Mouse (Mus musculus): ENCODE results near the gene Tmem14a. TPM values are rescaled to one million over a fixed set of nuclear protein-coding genes. Genes with fewer than 3 reads are reported as not detected.
"Not testable (repeated sequence)": the region's sequence is repeated elsewhere in the genome, so short reads cannot be mapped to it uniquely, and the experiment has no call there.

Gene Tmem14a
- polyA plus RNA-seq, 1 experiment = 11.3 TPM

GRCm38 (mm10) chr1:21255625-21256345 is 37.4 kb downstream of the Tmem14a start:
- no peak for DNase-seq (ENCODE audit: low read depth)
- TF ChIP-seq POLR2A (IDR thresholded peaks at IDR 0.05; ENCODE audit: borderline replicate concordance, extremely low read depth, insufficient read depth, insufficient read length, poor library complexity, severe bottlenecking) (no peak), CTCF (IDR thresholded peaks at IDR 0.05; ENCODE audit: borderline replicate concordance, extremely low read depth, insufficient read depth, insufficient read length) (no peak)

- no peak for DNase-seq (ENCODE audit: low read depth)
- TF ChIP-seq CTCF (IDR thresholded peaks at IDR 0.05; ENCODE audit: borderline replicate concordance, extremely low read depth, insufficient read depth, insufficient read length) = no peak
- no peak for TF ChIP-seq POLR2A (IDR thresholded peaks at IDR 0.05; ENCODE audit: borderline replicate concordance, extremely low read depth, insufficient read depth, insufficient read length, poor library complexity, severe bottlenecking)
Measured at GRCm38 (mm10) chr1:21256391-21256790, 38.0 kb downstream of the Tmem14a start.

GRCm38 (mm10) chr1:21256871-21257270 is 38.5 kb downstream of the Tmem14a start:
- DNase-seq (ENCODE audit: low read depth) = no peak
- TF ChIP-seq CTCF (IDR thresholded peaks at IDR 0.05; ENCODE audit: borderline replicate concordance, extremely low read depth, insufficient read depth, insufficient read length) (no peak), POLR2A (IDR thresholded peaks at IDR 0.05; ENCODE audit: borderline replicate concordance, extremely low read depth, insufficient read depth, insufficient read length, poor library complexity, severe bottlenecking) (no peak)

DNA sequence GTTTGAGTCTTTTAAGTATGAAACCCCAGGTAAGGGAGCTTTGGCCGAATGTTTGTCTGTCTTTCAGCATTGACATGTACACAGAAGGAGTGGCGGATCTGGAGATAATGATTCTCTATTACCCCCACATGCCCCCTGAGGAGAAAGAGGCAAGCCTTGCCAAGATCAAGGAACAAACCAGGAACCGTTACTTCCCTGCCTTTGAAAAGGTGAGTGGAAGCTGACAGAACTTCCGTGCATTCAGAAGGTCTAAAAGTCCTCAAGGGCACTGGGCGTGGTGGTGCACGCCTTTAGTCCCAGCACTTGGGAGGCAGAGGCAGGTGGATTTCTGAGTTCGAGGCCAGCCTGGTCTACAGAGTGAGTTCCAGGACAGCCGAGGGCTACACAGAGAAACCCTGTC is 41.6 kb downstream of the Tmem14a start:
- DNase-seq (ENCODE audit: low read depth) = not testable (repeated sequence)

- TF ChIP-seq CTCF (IDR thresholded peaks at IDR 0.05; ENCODE audit: borderline replicate concordance, extremely low read depth, insufficient read depth, insufficient read length) = no peak
- TF ChIP-seq POLR2A (IDR thresholded peaks at IDR 0.05; ENCODE audit: borderline replicate concordance, extremely low read depth, insufficient read depth, insufficient read length, poor library complexity, severe bottlenecking) = no peak
- no peak for DNase-seq (ENCODE audit: low read depth)
Measured at GRCm38 (mm10) chr1:21262401-21262800, 44.0 kb downstream of the Tmem14a start.

- no peak for DNase-seq (ENCODE audit: low read depth)
- TF ChIP-seq POLR2A (IDR thresholded peaks at IDR 0.05; ENCODE audit: borderline replicate concordance, extremely low read depth, insufficient read depth, insufficient read length, poor library complexity, severe bottlenecking) = no peak
- TF ChIP-seq CTCF (IDR thresholded peaks at IDR 0.05; ENCODE audit: borderline replicate concordance, extremely low read depth, insufficient read depth, insufficient read length) = no peak
Measured at GRCm38 (mm10) chr1:21263986-21264385, 45.6 kb downstream of the Tmem14a start.

DNA sequence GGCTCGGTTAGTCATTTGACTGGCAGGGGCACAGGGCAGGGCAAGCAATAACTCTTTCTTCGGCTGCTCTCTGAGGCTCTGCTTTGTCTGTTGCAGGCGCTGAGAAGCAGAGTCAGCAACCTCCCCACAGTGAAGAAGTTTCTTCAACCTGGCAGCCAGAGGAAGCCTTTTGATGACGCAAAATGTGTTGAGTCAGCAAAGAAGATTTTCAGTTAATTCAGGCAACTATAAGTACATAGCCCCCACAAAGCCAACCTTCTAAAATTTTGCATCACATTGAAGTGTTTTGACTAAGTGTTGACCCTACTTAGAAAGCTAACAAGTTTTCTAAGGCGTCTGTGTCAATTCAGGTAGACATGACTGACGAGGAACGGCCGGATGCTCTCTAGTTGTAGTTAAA is 46.4 kb downstream of the Tmem14a start:
- TF ChIP-seq POLR2A (IDR thresholded peaks at IDR 0.05; ENCODE audit: borderline replicate concordance, extremely low read depth, insufficient read depth, insufficient read length, poor library complexity, severe bottlenecking) = no peak
- TF ChIP-seq CTCF (IDR thresholded peaks at IDR 0.05; ENCODE audit: borderline replicate concordance, extremely low read depth, insufficient read depth, insufficient read length) = no peak
- DNase-seq (ENCODE audit: low read depth) = no peak

DNA sequence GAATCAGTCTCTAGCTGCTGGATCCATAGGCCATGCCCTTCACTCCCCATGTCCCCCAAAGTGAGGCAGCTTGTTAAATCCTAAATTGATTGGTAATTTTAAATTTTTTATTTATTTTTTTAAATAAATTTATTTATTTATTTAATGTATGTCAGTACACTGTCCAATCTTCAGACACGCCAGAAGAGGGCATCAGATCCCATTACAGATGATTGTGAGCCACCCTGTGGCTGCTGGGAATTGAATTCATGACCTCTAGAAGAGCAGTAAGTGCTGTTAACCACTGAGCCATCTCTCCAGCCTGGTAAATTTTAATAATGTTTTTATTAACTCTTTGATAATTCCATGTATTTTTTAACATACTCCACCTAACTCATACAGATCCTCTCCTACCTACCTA is 48.4 kb downstream of the Tmem14a start:
- TF ChIP-seq CTCF (IDR thresholded peaks at IDR 0.05; ENCODE audit: borderline replicate concordance, extremely low read depth, insufficient read depth, insufficient read length) (no peak), POLR2A (IDR thresholded peaks at IDR 0.05; ENCODE audit: borderline replicate concordance, extremely low read depth, insufficient read depth, insufficient read length, poor library complexity, severe bottlenecking) (no peak)
- no peak for DNase-seq (ENCODE audit: low read depth)

DNA sequence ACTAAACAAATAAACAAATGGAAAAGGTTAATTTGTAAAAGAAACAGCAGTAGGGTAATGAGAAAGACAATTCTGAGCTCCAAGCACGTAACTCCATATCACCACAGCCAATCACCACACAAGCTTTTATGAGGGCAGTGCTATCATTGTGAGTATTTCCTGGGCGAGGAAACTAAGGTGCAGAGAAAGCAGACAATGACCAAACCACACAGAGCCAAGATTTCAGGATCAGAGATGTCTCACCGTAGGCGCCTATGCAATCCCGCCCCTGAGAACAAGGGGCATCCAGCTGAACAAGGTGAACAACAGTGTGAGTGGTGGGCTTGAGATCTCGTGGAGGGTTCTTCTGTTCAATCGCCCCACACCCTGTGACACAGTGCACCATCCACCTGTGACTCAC is 49.1 kb downstream of the Tmem14a start:
- not testable (repeated sequence) for DNase-seq (ENCODE audit: low read depth)

- DNase-seq (ENCODE audit: low read depth) = peak; percentile 76
- TF ChIP-seq CTCF (IDR thresholded peaks at IDR 0.05; ENCODE audit: borderline replicate concordance, extremely low read depth, insufficient read depth, insufficient read length) (peak; percentile 67), POLR2A (IDR thresholded peaks at IDR 0.05; ENCODE audit: borderline replicate concordance, extremely low read depth, insufficient read depth, insufficient read length, poor library complexity, severe bottlenecking) (no peak)
Measured at GRCm38 (mm10) chr1:21271343-21272055, 53.1 kb downstream of the Tmem14a start.

GRCm38 (mm10) chr1:21272056-21272431 is 53.7 kb downstream of the Tmem14a start:
- TF ChIP-seq POLR2A (IDR thresholded peaks at IDR 0.05; ENCODE audit: borderline replicate concordance, extremely low read depth, insufficient read depth, insufficient read length, poor library complexity, severe bottlenecking) = no peak
- TF ChIP-seq CTCF (IDR thresholded peaks at IDR 0.05; ENCODE audit: borderline replicate concordance, extremely low read depth, insufficient read depth, insufficient read length) = no peak
- peak; percentile 29 for DNase-seq (ENCODE audit: low read depth)

DNA sequence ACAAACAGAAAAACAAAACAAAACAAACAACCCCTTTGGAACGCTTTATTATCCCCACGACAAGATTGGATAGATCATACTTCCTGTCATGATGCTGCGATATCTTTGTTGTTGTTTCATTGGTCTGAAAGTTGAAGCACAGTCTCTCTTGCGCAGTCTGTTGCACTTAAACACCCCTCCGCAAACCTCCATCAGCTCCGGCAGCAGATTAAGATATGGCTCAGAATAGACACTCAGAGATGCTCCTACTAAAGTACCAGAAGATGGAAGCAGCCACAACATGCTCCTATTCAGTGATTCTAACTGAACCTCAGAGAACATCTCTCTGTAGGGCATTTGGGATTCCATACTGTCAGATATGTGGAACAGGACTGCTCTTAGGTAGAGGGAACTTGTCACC is 54.7 kb downstream of the Tmem14a start:
- no peak for DNase-seq (ENCODE audit: low read depth)
- TF ChIP-seq CTCF (IDR thresholded peaks at IDR 0.05; ENCODE audit: borderline replicate concordance, extremely low read depth, insufficient read depth, insufficient read length) = no peak
- no peak for TF ChIP-seq POLR2A (IDR thresholded peaks at IDR 0.05; ENCODE audit: borderline replicate concordance, extremely low read depth, insufficient read depth, insufficient read length, poor library complexity, severe bottlenecking)

Data from brain, embryonic 14.5 days (tissue).